Mouse (Mus musculus): ENCODE measurements around the gene Ins2.

DNA sequence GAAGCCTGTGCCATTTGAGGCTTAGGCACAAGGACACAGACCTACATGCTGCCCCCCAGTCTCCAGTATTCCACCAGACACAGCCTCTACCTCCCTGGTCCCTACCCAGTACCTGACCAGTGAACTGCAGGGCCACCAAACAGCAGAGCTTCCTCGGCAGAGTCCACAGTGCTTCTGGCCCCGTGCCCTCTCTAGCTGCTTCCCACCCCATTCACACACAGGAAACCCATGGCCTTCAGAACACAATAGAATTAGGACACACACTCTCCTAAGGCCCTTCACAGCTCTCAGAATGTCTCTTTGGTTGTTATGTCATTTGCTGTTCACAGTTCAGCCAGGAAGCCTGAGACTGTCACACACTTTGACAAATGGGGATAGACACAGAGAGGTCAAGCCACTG, 76.5 kb downstream of the Ins2 start, which contains the start of gene Igf2:
- TF ChIP-seq POLR2A (IDR thresholded peaks at IDR 0.05; ENCODE audit: control insufficient read depth, low read depth, low read length): no peak
- TF ChIP-seq CTCF (IDR thresholded peaks at IDR 0.05; ENCODE audit: control insufficient read depth, insufficient read depth, insufficient replicate concordance, low read depth, low read length): no peak
